9 mouse cellular contexts compared by ENCODE assay signal in the genomic region with DNA sequence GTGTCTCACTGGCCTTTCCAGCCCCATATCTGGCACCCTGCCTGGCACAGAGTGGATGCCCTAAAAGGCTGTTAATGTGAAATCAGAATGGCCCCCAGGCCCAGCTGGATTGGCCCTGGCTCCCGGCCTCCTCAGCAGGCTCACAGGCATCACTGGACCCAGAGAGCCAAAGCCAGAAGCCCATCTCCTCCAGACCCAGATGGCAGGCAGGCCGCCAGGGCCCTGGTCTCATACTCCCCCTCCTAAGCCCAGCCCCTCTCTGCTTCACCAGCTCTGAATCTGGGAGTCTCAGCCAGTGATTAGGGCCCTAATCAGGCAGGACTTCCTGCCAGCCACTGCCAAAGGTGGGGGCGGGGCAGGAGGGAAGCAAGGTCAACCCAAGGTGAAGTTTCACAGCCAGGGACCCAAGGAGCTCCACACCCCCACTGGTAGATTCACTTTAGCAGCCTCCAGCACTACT.
DNase-seq lines count a peak whose midpoint lies in the region; ATAC-seq and TF ChIP-seq lines count a peak whose summit lies in the region.
"Had no signal": no experiment of that assay in that cellular context is flagged by ENCODE, and none has a peak within 500 bp of the region (broad histone marks: within the 10 kb centered on the region; RNA-seq: fewer than 3 reads in every experiment).

No protein-coding gene starts in this region.

- H3K27ac ChIP-seq in embryonic fibroblast, embryonic 13.5 days (ENCODE audit: insufficient read depth, low read length), result peak overlapping the region; percentile 78
- H3K27ac ChIP-seq in limb, embryonic 12.5 days, result peak overlapping the region; percentile 86
- H3K27ac ChIP-seq in midbrain, embryonic 15.5 days, result peak overlapping the region; percentile 17

- no peaks in the 10 kb centered on the region for H3K9me3 ChIP-seq in limb, embryonic 12.5 days
- H3K9me3 ChIP-seq in midbrain, embryonic 15.5 days, result no peaks in the 10 kb centered on the region

- WGBS in limb, embryonic 12.5 days, result 6% methylated on average over 3 of the region's 3 CpGs
- WGBS in midbrain, embryonic 15.5 days, result 39% methylated on average over 3 of the region's 3 CpGs

- TF ChIP-seq CTCF in embryonic fibroblast, embryonic 13.5 days (IDR thresholded peaks at IDR 0.05; ENCODE audit: borderline replicate concordance, insufficient read depth, low read length), result no peak

- no peaks in the 10 kb centered on the region for H3K27me3 ChIP-seq in limb, embryonic 12.5 days
- H3K27me3 ChIP-seq in midbrain, embryonic 15.5 days (replicated peaks), result no peaks in the 10 kb centered on the region

- peaks cover 58% of the 10 kb centered on the region for H3K4me1 ChIP-seq in embryonic fibroblast, embryonic 13.5 days (ENCODE audit: control insufficient read depth, insufficient read depth, low read length)
- peaks cover 94% of the 10 kb centered on the region for H3K4me1 ChIP-seq in limb, embryonic 12.5 days (replicated peaks)
- H3K4me1 ChIP-seq in midbrain, embryonic 15.5 days, result peaks cover 13% of the 10 kb centered on the region

- TF ChIP-seq POLR2A in embryonic fibroblast, embryonic 13.5 days (IDR thresholded peaks at IDR 0.05; ENCODE audit: low read depth, low read length), result no peak

- H3K4me2 ChIP-seq in limb, embryonic 12.5 days, result peak overlapping the region; percentile 15
- H3K4me2 ChIP-seq in midbrain, embryonic 15.5 days, result no peak overlapping the region

- H3K9ac ChIP-seq in limb, embryonic 12.5 days (replicated peaks), result peak overlapping the region; percentile 8; the same call in 1 of the 2 replicates
- no peak overlapping the region for H3K9ac ChIP-seq in midbrain, embryonic 15.5 days

- no peak overlapping the region for H3K4me3 ChIP-seq in embryonic fibroblast, embryonic 13.5 days (ENCODE audit: insufficient read depth, low read length)
- no peak overlapping the region for H3K4me3 ChIP-seq in limb, embryonic 12.5 days (replicated peaks)
- H3K4me3 ChIP-seq in midbrain, embryonic 15.5 days, result no peak overlapping the region
- H3K4me3 ChIP-seq: erythroblast, embryonic 14.5 days had no signal

- DNase-seq in cerebellum, postnatal 10 days, result peak; percentile 82 to 91
- no peak for DNase-seq in cerebellum, adult 18-20 months
- DNase-seq in heart, postnatal 4 days, result peak; percentile 88
- DNase-seq in right cerebral cortex, adult 18-20 months, result no peak
- no peak for DNase-seq in left cerebral cortex, adult 8-10 months (ENCODE audit: low spot score in 2 of 2)

- no peaks in the 10 kb centered on the region for H3K36me3 ChIP-seq in limb, embryonic 12.5 days
- H3K36me3 ChIP-seq in midbrain, embryonic 15.5 days (replicated peaks), result no peaks in the 10 kb centered on the region

- ATAC-seq in limb, embryonic 12.5 days (ENCODE audit: insufficient number of reproducible peaks, insufficient read depth, low FRiP score, low TSS enrichment, low read depth), result peak; percentile 44
- ATAC-seq in midbrain, embryonic 15.5 days (replicated peaks), result 0 out of 2 replicates have a peak, but pooled peaks have one; percentile 55

Comparison
In these comparisons a context has a peak if more than half of its experiments do, and no peak if none do; other contexts are left out.
1. DNase-seq: peak in cerebellum, postnatal 10 days (2 of 2) and heart, postnatal 4 days (single experiment); none in cerebellum, adult 18-20 months (0 of 2), right cerebral cortex, adult 18-20 months (single experiment) and left cerebral cortex, adult 8-10 months (0 of 2).
2. H3K27ac ChIP-seq: peak in every context shown above with its lines; median percentile 86 in limb, embryonic 12.5 days; 78 in embryonic fibroblast, embryonic 13.5 days; 17 in midbrain, embryonic 15.5 days.